Mouse (Mus musculus) A20 (cell line): ENCODE data around the gene Mfap3l.
A peak's percentile ranks its signal among the peaks of the same experiment; 100 is the strongest.
"Not testable (repeated sequence)": the region's sequence is repeated elsewhere in the genome, so short reads cannot be mapped to it uniquely, and the experiment has no call there.

Experiments used
- DNase-seq: peaks from one replicate; pipeline ENCODE4 v3.0.0-alpha.2; 2011; ENCODE audit warnings: low read depth, low spot score

Mfap3l gene

GRCm38 (mm10) chr8:60650119-60650518, 17.5 kb downstream of the Mfap3l start:
- no peak for DNase-seq

DNA sequence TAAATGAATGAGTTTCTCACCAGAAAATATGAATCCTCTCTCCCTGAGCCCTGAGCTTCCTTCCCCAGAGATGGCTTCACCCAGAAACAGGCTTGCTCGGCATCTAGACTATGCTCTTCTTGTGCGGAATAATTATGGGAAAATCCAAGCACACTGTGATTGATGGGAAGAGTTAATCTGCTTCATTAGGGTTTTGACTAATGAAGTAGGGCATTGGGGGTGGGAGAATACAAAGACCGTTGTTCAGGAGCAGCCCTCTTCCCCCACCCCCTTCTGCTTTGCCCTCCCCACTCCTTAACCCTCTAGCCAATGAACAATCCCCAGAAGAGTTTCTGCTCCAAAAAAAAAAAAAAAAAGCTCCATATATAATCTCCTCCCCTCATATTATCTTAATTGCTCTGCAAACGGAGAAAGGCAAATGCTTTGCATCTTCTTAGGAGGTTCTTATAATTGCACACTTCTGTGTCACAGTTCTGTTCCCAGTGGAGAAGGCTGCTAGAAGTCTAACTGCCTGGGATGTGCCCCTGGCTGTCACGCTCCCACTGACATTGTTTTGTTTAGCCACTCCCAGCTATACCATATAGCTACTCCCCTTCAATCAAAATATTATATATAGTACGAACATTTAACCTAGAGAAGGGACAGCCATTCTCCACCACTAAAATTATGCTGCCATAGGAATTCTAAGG, 24.9 kb downstream of the Mfap3l start:
- DNase-seq, result no peak

DNA sequence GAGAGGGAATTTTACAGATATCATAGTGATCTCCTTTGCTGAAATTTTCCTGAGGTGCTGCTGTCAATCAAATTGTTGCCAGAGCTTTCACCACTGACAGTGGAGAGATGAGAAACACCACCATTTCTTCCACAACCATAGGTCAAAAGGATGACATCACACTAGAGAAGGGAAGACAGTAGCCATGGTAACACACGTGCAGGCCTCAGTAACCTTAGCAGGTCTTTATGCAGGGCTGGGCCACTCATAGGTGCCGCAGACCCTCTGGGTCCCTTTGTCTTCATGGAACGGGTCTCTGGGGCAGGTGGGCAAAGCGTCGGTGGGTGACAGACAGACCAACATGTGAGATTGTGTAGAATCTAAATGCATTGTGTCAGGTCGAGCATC, 25.5 kb downstream of the Mfap3l start:
- DNase-seq, result no peak

- not testable (repeated sequence) for DNase-seq
These were observed 26.1 kb downstream of the Mfap3l start for GRCm38 (mm10) chr8:60658686-60659085.

DNA sequence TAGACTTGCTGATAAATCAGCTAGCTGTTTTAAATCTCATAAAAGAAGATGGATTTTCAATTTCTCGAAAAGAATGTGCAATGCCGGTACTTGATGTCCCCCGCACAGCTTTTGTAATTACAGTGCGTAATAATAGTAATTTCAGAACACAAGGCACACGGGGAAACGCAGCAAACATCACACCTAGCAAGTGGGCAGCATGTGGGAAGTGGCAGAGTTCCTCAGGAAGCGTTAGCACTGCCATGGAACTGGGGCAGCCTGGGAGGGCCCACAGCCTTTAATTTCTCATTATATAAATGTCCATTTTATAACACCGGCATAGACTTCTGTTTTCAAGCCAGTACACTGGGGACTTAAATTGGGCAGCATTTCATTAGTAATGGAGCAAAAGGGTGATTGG, 27.1 kb downstream of the Mfap3l start:
- DNase-seq, result no peak

DNA sequence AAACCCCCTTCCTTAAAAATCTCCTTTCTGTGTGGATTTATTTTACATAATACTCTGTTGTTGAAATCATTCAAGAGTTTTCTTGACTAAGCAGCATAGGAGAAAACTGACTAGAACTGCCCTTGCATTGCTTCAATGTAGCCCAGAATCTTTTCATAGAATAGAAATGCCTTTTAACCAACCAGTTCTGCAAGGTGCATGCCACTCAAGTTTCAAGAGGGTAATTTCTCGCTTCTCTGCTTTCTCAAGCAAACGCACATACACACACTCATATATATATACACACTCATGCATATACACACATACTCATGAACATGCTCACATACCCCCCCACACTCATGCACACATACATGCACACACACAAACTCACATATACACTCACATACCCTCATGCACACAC, 28.6 kb downstream of the Mfap3l start:
- DNase-seq, result no peak

DNA sequence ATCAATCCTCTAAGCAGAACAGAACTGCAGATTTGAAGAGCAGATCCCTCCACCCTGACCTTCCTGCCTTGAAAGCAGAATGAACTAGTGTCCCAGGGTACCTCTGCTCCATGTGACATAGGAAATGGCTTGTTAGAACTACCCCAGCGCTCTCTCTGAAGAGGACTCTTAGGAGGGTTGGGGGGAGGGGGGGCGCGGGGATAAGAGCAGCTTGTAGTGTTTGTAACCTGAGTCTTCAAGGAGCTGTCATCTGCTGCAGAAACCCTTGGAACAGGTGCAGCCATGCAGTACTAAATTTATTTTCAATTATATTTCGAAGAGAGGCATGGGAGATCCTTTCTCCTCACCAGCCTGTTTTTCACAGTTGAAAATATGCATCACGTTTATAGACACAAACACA, 30.9 kb downstream of the Mfap3l start:
- DNase-seq, result no peak

DNA sequence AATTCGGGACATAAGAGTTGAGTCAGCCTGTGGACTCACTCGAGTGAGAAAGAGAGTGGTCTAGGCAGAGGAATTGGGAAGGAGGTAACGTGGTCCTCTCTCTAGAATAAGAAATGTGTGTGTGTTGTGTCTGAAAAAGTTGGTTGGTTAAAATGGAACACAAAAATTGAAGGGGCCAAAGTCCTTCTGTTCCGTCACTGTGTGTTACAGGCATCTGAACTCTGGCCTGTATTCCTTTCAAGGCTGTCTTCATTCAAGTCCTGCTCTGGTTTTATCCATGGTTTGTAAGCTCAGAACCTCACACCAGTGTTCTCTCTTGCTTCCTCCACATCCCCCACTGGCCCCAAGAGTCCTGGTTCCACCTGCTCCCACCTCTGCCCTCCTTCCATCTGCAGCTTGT, 33.2 kb downstream of the Mfap3l start:
- DNase-seq, result no peak

DNA sequence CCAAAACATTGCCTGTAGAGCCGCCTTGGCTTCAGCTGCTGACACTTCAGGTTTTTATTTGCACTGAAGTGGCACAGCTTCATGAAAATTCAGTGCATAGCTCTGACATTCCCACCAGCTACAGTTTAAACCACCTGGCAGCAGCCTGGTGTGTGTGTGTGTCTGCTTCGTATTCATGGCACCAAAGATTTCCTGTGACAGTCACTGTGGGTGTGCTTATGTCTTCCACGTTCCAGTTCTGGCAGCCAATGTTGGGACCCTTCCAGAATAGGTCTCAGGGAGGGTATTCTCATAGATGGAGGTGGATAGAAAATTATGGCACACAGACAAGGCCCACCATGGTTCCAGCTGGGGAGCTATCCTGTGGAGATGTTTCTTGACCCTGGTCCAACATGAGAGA, 34.2 kb downstream of the Mfap3l start:
- DNase-seq, result no peak

DNA sequence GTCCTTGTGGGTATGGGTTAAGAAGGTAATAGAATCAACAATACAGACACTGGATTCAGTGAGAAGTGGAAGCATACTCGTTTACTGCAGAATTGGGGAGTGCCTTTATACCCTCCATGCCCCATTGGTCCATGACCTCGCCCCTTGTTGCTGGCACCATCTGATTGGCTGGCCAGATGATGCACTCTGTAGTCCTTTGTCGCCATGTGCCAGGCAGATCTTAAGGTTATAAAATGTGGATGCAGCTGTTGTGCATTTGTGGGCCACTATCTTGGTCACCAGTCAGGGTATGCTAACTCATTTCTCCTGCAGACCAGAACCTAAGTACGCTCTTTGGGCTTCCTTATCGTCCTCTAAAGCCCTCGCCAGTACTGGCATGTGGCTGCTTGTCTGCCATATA, 46.0 kb downstream of the Mfap3l start:
- DNase-seq, result no peak

DNA sequence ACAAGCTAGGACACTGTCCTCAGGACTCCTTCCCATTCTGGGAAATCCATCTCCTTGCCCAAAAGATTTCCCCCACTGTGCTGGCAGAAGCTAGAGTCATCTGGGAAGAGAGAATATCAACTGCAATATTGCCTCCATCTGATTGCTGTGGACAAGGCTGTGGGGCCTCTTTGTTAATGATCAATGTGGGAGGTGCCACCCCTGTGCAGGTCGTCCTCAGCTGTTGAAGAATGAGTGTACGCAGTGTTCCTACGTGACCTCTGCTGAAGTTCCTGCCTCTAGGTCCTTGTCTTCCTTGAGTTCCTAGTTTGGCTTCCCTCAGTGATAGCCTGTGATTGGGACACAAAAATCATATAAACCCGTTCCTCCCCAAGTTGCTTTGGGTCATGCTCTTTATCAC, 49.2 kb downstream of the Mfap3l start:
- no peak for DNase-seq

- peak; percentile 22 for DNase-seq
These were observed 49.7 kb downstream of the Mfap3l start for GRCm38 (mm10) chr8:60682340-60682739.

DNA sequence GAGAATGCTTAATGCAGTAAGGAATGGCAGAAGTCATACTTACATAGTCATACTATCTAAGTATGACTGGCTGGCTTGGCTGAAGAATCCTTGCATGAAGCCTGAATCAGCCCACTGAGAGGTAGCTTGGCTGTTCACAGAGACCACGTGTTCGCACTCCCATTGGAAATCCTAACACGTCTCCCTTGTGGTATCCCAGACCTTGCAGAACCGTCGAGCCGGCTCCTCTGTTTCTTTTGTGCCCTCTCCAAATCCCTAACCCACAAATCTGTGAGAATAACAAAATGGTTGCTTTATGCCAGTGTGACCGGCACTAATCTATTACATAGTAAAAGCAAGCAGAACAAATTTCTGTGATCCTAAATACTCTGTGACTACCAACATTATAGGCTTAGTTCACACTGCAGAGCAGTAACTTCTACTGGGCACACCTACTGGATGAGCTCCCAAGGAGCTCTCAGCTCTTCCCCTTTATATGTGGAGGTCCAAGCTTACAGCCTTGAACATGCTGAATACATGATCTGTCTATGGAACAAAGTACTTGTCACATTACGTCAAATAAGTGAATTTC, 79.0 kb downstream of the Mfap3l start:
- no peak for DNase-seq

GRCm38 (mm10) chr8:60714724-60715123, 82.1 kb downstream of the Mfap3l start:
- DNase-seq, result no peak

DNA sequence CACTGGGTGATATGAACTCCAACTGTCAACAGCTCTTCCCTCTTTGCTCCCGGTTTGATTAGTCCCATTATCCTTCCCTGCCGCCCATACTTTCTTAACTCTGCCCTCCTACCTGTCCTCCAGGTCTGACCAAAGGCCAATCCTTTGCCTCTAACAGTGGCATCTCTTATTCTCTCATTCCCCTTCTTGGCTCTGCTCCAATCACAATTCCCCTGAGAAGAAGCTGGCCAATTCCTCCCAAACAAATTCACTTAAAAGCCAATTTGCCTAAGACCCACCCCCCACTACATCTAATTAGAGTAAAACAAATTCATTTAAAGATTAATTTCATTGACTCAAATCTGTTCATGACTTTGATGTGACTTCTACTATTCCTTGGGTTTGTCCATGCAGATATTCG, 86.1 kb downstream of the Mfap3l start:
- no peak for DNase-seq
